Mouse (Mus musculus) gastrocnemius, postnatal 4 days (tissue): ENCODE results near the gene Cdk12. TPM values are rescaled to one million over a fixed set of nuclear protein-coding genes. Genes with fewer than 3 reads are reported as not detected.
A peak's percentile ranks its signal among the peaks of the same experiment; 100 is the strongest.

Experiments used
- DNase-seq, 2 experiments: peaks; one replicate each; pipeline ENCODE4 v3.0.0; 2021 to 2022; ENCODE audit warnings: low spot score in 2 of 2, mixed read lengths in 2 of 2
- total RNA-seq, 2 experiments: library from RNA; stranded (reverse); gene quantifications; 2 replicates each; pipeline ENCODE4 v1.2.3; 2021

Gene Cdk12
- total RNA-seq, 2 experiments from 2014 or later, result 28.5 to 31.0 TPM

DNA sequence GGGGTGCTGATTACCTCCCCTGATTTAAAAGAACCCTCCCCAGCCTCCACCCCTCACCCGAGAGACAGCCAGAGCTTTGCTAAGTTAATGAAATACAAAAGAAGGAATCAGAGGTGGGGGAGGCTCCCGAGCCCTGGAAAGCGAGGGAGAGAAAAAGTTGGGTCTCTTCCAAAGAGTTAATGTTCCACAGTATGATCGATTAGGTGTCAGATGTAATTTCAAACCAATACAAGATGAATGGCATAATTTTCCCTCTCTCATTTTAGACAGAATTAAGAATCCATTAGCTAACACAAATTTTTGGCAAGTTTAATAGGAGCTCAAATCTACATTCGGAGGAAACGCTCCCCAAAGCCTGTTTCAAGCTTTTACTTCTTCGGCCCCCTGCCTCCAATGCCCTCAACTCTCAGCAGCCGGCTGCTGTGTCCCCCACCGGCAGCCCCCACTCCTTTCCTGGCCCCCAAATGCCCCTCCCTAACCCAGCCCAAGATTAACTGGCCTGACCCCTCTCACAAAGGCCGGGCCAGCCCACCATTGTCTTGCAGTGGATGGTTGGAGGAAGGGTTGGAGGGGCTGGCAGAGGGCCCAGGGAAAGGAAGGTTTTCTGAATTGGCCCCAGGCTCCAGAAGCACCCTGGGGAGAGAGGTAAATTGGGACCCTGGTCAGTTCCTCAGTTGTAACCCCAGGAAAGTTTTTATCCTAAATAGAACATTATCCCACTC, 95.8 kb downstream of the Cdk12 start:
- DNase-seq, result no peak

DNA sequence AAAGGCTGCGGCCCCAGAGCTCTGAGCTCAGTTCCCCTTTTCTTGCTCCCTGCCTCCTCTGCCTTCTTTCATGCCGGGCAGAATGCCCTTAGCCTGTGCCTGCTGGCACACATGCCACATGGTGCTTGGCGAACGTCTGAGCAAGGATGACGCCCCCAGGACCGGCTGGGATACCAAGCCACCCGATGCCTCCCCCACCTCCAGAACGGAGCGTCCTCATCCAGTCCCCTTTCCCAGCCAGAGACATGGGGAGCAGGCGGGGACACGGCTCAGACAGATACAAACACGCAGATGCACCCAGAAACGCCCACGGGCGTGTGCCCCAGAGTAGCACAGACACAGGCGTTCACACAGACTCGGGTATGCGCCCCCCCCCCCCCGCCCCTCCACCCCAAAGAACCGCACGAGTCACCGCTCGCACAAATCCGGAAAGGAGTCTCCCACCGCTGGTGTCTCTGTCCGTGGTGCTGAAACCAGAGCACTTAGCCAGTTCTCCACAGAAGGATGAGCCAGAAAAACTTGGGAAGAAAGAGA, 111.0 kb downstream of the Cdk12 start:
- peak in 1 of 2 experiments; percentile 76 for DNase-seq

DNA sequence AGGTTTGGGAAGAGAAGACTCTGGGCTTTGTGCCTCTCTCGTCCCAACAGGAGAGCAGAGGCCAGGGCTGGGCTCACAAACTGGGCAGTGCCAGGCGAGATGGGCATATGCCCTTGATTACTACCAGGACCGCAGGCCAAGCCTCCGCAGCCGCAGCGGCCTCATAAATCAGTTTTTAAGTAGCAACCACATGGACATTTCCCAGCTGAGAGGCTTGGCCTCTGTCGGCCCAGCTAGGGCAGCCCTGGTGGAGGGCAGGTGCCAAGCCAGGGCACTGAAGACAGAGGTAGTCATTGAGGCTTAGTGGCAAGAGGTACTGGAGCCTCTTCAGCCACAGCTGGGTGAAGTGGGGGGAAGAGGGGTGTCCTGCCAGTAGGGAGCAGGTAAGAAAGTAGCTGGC, 114.6 kb downstream of the Cdk12 start:
- DNase-seq, result no peak

DNA sequence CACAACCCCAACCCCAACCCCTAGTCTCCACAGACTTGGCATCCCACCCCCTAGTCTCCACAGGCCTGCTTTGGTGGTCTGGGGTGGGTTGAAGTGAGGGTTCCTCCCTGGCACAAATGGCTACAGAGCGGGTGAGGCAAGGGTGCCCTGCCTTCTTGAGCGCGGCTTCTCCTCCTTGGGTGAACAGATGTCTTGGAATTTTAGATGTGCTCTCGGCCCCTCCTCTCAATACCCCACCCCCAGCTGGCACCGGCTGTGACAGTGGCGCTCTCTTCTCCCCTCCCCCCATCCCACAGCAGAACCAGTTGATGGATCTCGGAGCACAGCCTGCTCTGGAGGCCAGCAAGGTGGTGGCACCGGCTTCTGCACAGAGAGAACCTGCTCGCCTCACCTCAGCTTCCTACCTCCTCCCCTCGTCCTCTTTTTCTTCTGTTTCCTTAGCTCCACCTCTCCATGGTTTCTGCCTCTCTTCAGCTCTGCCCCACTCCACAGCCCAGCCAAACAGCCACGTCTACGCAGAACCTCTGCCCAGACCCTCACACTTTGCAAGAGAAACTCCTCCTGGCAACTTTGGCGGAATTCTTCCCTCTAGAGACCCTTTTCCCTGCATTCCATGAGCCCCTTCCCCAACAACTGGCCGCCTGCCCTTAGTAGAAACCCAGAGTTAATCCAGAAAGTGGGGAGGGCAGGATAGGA, 115.7 kb downstream of the Cdk12 start:
- no peak for DNase-seq

DNA sequence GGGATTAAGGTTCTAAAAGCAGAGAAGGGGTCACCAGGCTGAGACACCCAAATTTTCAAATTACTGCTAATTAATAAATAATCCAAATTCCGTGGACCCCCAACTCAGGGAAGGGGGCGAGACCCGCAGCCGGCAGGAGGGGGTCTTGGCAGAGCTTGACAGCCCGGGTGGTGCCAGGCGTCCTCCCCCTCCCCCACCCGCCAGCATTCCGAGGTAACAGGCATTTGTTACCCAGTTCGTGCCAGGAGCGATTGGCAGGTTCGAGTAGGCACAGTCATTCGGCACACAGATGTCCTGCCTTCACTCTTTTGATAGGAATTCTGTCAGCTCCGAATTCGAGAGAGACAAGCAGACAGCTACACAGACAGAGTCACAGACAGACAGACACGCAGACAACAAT, 116.3 kb downstream of the Cdk12 start:
- no peak for DNase-seq

DNA sequence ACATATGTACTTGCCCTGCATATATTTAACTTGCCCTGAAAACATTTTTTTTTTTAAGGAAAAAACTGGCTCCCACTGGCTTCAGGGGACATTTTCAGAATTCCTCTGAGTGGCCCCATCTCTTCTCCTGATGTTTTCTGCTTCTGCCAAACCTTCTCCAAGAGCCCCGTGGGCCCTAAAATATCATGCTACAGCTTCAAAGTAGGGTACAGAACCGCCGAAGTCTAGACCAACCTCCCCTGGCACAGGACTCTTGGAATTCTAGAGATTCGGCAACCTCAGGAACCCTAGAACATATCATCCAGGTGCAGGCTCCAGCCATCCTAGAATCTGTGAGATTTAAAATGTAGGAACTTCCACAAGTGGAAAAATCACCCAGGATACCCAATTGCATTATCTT, 116.7 kb downstream of the Cdk12 start:
- no peak for DNase-seq

- no peak for DNase-seq
Measured at GRCm38 (mm10) chr11:98319944-98320343, 117.1 kb downstream of the Cdk12 start.

DNA sequence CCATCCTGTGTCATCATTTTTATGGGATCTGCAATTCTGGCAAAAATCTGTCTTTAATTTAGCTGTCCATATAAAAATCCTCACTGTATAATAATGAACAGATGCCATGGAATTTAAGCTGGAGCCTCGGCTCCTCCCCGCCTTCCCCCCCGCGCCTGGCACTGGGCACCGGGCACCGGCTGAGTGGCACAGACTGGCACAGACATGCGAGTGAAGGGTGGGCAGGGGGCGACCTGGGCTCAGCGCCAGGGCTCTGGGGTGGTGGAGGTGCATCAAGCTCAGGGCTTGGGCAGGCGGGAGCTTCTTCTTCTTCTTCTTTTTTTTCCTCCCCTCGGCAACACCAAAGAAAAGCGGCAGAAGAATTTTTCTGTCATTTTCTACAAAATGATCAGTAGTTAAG, 117.5 kb downstream of the Cdk12 start:
- DNase-seq, result no peak

- no peak for DNase-seq
Measured at GRCm38 (mm10) chr11:98320806-98321676, 118.2 kb downstream of the Cdk12 start.

- no peak for DNase-seq
Measured at GRCm38 (mm10) chr11:98321677-98322003, 118.8 kb downstream of the Cdk12 start.

DNA sequence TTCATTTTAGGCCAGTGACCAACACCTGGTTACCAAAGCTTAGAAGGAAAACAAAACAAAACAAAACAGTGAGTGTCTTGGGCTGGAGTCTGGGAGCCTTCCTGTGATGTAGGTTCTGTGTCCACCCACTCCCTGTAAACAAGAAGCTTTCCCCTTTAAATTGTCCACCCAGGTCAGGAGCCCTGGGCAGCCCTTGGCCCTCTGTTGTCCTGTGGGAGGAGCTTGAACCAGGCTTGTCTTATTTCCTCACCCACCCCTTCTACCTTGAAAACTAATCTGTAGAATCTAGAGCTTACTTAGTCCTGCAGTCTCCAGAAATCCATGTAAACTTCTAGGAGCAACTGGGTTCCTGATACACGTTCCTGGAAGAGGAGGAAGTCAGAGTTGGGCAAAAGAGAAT, 119.3 kb downstream of the Cdk12 start:
- DNase-seq, result no peak

- DNase-seq, result no peak
Measured at GRCm38 (mm10) chr11:98323136-98323866, 120.4 kb downstream of the Cdk12 start.

- DNase-seq, result no peak
Measured at GRCm38 (mm10) chr11:98323933-98324332, 121.1 kb downstream of the Cdk12 start.

GRCm38 (mm10) chr11:98325191-98325820, 122.4 kb downstream of the Cdk12 start:
- no peak for DNase-seq

- no peak for DNase-seq
Measured at GRCm38 (mm10) chr11:98325821-98326218, 123.0 kb downstream of the Cdk12 start.

DNA sequence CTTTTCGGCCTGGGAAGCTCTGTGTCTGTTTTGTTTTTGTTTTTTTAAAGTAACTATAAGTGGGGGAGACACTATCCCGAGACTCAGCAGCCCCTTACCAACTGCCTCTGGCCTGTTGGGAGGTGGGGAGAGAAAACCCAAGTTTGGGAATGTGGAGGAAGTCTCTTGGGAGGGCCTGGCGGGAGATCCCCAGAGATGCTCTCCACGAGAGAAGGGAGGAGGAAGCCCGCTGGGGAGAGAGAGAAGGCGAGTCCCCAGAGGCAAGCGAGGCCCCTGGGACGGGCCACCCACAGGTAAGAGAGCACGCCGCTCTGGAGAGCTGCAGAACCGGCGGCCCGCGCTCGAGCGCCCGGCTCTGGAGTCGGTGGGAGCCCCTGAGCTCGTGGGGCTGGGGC, 123.9 kb downstream of the Cdk12 start:
- DNase-seq, result no peak

- DNase-seq, result no peak
Measured at GRCm38 (mm10) chr11:98327136-98328030, 124.5 kb downstream of the Cdk12 start.

GRCm38 (mm10) chr11:98328031-98328370, 125.1 kb downstream of the Cdk12 start:
- DNase-seq, result no peak
